Mouse (Mus musculus) myocyte (in vitro differentiated cells): ENCODE results near the gene Tsen2.

Experiments
- MAX ChIP-seq: IDR thresholded peaks from one replicate; pipeline ENCODE4 v1.6.1; 2011; ENCODE audit warnings: low read depth, mild to moderate bottlenecking, control low read depth
- POLR2A ChIP-seq: IDR thresholded peaks from one replicate; pipeline ENCODE4 v1.6.1; 2011; ENCODE audit warnings: low read depth, mild to moderate bottlenecking, control low read depth, moderate library complexity; ENCODE audit not compliant: insufficient read length
- TCF12 ChIP-seq: IDR thresholded peaks from one replicate; pipeline ENCODE4 v1.6.1; 2011; ENCODE audit warnings: mild to moderate bottlenecking, control low read depth; ENCODE audit not compliant: poor library complexity, insufficient read depth, severe bottlenecking
- TCF3 ChIP-seq: IDR thresholded peaks from one replicate; pipeline ENCODE4 v1.6.1; 2011; ENCODE audit warnings: low read depth, control low read depth; ENCODE audit not compliant: insufficient read length

DNA sequence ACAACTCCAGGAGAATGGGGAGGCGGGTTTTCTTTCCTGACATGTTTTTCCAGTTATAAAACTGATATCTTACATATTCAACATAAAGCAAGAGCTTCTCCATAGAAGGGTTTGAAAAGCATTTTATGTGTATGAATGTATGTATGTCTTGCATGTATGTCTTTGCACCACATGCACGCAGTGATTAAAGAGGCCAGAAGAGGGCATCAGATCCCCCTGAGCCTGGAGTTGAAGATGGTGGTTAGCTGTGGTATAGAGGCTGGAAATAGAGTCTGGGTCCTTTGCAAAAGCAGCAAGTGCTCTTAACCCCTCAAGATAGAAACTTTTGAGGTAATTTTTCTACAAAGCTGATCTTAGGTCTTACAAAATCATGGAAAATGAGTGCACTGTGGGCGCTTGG lies 64.7 kb downstream of the Tsen2 start:
- TF ChIP-seq POLR2A (no peak), MAX (no peak), TCF3 (no peak), TCF12 (no peak)
